Mouse (Mus musculus) E14TG2a.4 (cell line): ENCODE data around the gene Map7.

ENCODE experiments used
- H3K27me3 ChIP-seq: 2 replicates; pipeline ENCODE4 v1.6.1; 2014; ENCODE audit warnings: low read length, control low read depth; ENCODE audit not compliant: insufficient read depth
- H3K36me3 ChIP-seq: 2 replicates; pipeline ENCODE4 v1.6.1; 2014; ENCODE audit warnings: low read length, control low read depth; ENCODE audit not compliant: insufficient read depth
- H3K4me1 ChIP-seq: replicated peaks from 2 replicates; pipeline ENCODE4 v1.6.1; 2014; ENCODE audit warnings: low read depth, low read length, control low read depth
- H3K4me3 ChIP-seq: replicated peaks from 2 replicates; pipeline ENCODE4 v1.5.1; 2014; ENCODE audit warnings: mild to moderate bottlenecking, low read length
- H3K9me3 ChIP-seq: 2 replicates; pipeline ENCODE4 v1.6.1; 2014; ENCODE audit warnings: low read length, control low read depth
- CTCF ChIP-seq: conservative IDR thresholded peaks from 2 replicates; pipeline ENCODE4 v1.5.1; 2014; ENCODE audit warnings: low read length
- NANOG ChIP-seq: IDR thresholded peaks from 2 replicates; pipeline ENCODE4 v1.6.1; 2014; ENCODE audit warnings: borderline replicate concordance, low read length, mixed read lengths
- POU5F1 ChIP-seq: IDR thresholded peaks from 2 replicates; pipeline ENCODE4 v1.6.1; 2014; ENCODE audit warnings: low read length, borderline replicate concordance

Gene Map7

DNA sequence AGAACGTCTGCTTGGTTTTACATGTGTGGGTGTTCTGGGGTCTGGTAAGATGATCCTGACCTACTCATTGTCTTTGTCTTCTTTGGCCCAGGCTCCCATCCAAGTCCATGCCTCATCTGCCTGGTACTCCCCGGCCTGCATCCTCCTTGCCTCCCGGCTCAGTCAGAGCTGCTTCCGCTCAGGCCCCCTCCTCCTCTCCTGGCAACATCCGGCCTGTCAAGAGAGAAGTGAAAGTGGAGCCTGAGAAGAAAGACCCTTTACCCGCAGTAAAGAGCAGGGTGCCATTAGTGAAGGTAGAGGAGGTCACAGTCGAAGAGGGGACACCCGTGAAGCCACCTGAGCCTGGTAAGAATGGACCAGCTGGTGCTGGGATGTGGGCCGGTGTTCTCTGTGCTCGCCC, 118.8 kb downstream of the Map7 start:
- H3K27me3 ChIP-seq, result no peaks in the 10 kb centered on the region

DNA sequence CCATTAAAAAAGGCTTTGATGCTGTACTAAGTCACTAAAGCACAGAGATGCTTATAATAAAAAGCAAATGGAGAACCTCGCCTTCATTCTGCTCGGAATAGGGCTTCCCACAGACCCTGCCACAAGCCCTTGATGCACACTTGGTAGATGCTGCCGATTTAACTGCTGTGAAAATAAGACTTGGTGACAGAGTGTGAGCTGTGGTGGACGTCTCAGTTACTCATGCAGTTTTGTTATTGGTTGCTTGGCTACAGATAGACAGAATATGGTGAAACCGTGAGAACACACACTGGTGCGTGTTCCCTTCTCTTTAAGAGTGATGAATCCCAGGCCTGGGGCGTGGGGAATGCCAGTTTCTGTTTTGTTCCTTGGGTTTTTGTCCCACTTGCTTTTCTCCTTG, 120.7 kb downstream of the Map7 start:
- Histone ChIP-seq H3K27me3 (no peaks in the 10 kb centered on the region), H3K36me3 (peaks cover 69% of the 10 kb centered on the region), H3K4me3 (no peak overlapping the region), H3K9me3 (no peaks in the 10 kb centered on the region), H3K4me1 (peaks cover 39% of the 10 kb centered on the region)
- TF ChIP-seq NANOG (no peak), CTCF (no peak), POU5F1 (no peak)

More for the DNA sequence above, 118.8 kb downstream of the Map7 start:
- peaks cover 76% of the 10 kb centered on the region for H3K36me3 ChIP-seq
- no peak for TF ChIP-seq POU5F1
- TF ChIP-seq NANOG, result no peak
- no peak for TF ChIP-seq CTCF
- no peak overlapping the region for H3K4me3 ChIP-seq
- no peaks in the 10 kb centered on the region for H3K9me3 ChIP-seq
- H3K4me1 ChIP-seq, result peaks cover 21% of the 10 kb centered on the region

DNA sequence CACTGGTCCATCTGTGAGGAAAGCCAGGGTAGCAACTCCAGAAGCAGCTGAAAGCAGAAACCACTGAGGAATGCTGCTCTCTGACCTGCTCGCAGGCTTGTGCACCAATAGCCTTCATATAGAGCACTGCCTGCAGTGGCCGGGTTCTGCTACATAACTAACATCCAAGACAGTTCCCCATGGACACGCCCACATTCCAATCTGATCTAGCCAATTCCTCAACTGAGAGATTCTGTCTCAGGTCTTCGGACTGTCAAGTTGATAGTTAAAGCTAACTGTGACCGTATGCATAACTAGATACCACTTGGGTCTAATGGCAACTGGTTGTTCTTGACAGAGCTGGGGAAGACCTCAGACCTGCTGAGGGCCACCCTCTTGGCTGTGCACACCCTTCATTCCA, 124.1 kb downstream of the Map7 start:
- H3K4me1 ChIP-seq, result peaks cover 23% of the 10 kb centered on the region
- no peak overlapping the region for H3K4me3 ChIP-seq
- H3K9me3 ChIP-seq, result no peaks in the 10 kb centered on the region
- TF ChIP-seq NANOG (no peak), POU5F1 (no peak), CTCF (no peak)
- no peaks in the 10 kb centered on the region for H3K27me3 ChIP-seq
- H3K36me3 ChIP-seq, result peaks cover 80% of the 10 kb centered on the region

DNA sequence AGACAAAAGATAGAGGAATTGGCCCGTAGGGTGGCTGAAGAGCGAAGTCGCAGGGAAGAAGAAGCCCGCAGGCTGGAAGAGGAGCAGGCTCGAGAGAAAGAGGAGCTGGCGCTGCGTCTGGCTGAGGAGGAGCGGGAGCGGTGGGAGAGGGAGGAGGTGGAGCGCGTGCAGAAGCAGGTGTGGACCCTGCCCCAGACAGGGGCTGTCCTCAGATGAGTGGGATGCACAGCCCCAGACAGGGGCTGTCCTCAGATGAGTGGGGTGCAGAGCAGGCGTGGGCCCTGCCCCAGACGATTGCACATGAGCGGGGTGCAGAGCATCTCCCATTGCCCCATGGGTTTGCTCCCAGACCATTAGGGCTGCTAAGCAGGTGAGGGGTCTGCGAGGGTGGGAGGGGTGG, 125.0 kb downstream of the Map7 start:
- no peaks in the 10 kb centered on the region for H3K9me3 ChIP-seq
- TF ChIP-seq CTCF (no peak), POU5F1 (no peak), NANOG (no peak)
- H3K4me3 ChIP-seq, result peak overlapping the region; percentile 51
- peaks cover 81% of the 10 kb centered on the region for H3K36me3 ChIP-seq
- no peaks in the 10 kb centered on the region for H3K27me3 ChIP-seq
- H3K4me1 ChIP-seq, result peaks cover 23% of the 10 kb centered on the region

DNA sequence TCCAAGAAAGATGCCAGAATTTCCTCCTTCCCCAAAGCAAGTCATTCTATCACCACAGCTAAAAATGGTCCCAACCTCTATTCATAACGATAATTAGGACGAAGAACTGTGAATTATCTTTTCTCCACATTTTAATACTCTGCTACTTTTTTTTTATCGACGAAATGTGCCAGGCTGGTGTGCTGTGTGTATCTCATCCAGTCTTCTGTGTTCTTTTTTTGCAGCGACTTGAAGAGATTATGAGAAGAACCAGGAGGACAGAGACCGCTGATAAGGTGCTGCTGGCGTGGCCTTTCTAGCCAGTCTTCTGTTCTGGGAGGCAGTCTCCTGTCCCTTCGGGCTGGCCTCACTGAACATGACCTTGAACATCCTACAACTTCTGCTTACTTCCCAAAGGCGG, 125.8 kb downstream of the Map7 start:
- H3K27me3 ChIP-seq, result no peaks in the 10 kb centered on the region
- H3K9me3 ChIP-seq, result no peaks in the 10 kb centered on the region
- no peak for TF ChIP-seq CTCF
- no peak for TF ChIP-seq POU5F1
- no peak for TF ChIP-seq NANOG
- peaks cover 81% of the 10 kb centered on the region for H3K36me3 ChIP-seq
- no peak overlapping the region for H3K4me3 ChIP-seq
- H3K4me1 ChIP-seq, result peaks cover 23% of the 10 kb centered on the region

DNA sequence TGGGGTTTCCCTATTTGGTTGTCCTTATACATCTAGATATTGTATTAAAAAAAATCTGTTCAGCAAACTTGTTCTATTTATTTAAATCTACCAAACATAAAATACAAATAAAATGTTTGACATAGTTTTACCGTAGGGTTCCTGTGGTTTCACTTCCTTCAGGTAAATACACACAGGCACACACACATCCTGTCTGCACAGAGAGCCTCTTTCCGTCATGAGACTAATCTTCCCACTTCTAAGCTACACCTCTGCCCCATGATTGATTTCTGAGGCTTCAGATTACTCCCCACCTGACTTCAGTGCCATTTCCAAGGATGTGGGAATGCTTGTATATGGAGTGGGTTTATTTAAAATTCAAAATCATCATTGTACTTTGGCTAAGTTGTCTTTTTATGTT, 133.2 kb downstream of the Map7 start:
- TF ChIP-seq NANOG (no peak), POU5F1 (no peak), CTCF (no peak)
- no peaks in the 10 kb centered on the region for H3K27me3 ChIP-seq
- H3K9me3 ChIP-seq, result no peaks in the 10 kb centered on the region
- H3K36me3 ChIP-seq, result peaks cover 60% of the 10 kb centered on the region
- H3K4me1 ChIP-seq, result peaks cover 18% of the 10 kb centered on the region
- no peak overlapping the region for H3K4me3 ChIP-seq

DNA sequence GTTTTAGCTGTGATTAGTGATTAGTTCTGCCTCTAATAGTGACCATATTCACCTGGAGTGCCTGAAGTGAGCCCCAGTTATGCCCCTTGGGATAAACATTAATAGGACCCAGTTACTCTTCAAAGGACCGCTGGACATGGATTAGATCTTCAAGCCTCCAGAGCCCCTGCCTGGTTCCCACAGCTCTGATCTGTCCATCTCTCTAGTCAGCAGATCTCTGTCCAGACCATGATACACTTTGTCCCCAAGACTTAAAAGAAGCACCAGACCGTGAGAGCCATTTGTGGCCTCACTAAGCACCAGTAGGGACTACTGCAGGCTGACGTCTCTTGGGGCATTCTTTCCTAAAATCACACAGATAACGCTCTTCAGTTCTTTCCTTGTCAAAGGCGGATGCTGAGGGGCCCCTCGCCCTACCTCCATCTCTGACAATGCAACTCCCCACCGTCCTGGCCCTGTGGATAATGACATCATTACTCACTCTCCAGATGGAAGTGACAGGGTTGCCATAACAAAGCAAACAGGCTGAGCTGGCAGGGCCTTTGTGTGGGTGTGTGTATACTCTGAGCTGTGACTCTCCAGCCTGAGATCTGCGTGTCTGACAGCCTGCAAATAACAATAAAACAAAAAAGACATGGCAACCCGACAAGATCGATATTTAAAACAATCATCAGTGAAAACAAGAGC, 137.2 kb downstream of the Map7 start:
- H3K4me3 ChIP-seq, result no peak overlapping the region
- H3K4me1 ChIP-seq, result peaks cover 28% of the 10 kb centered on the region
- TF ChIP-seq POU5F1 (no peak), CTCF (no peak), NANOG (no peak)
- H3K27me3 ChIP-seq, result no peaks in the 10 kb centered on the region
- H3K36me3 ChIP-seq, result peaks cover 22% of the 10 kb centered on the region
- no peaks in the 10 kb centered on the region for H3K9me3 ChIP-seq

DNA sequence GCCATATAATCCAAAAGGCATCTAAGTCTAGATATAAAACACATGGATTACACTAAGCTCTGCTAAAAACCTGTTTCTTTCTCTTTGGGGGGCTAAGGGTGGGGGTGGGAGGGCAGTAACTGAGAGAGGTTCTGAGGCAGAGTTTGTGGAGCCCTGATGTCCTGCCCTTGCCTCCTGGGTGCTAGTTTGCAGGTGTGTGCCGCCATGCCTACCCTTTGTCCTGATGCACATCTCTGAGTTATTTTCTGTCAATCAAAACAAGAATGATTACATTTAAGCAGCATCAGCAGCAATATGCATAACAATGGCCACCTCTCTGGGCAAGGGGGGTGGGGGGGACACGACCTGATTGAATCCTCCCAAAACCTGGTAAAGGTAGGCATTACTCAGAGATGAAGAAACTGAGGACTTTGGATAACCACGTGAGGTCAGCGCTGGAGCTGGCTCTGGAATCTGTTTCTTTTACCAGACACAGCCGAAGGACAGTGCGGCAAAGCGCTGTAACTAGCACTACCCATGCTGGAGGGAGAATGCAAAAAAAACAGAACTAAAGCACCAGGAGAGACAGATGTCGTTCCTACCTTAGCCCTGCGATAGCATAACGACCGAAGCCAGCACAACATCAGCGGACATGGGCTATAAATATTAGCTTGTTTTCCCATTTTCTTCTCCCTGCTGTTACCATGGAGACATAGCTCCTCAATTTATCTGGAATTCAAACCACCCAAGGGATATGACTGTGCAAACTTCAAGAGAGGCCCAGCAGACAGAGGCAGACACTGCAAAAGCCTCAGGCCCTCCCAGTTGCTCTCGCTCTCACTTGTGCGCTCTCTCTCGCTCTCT, 137.9 kb downstream of the Map7 start:
- Histone ChIP-seq H3K4me1 (peaks cover 34% of the 10 kb centered on the region), H3K4me3 (peak overlapping the region; percentile 21), H3K9me3 (no peaks in the 10 kb centered on the region), H3K27me3 (no peaks in the 10 kb centered on the region), H3K36me3 (peaks cover 14% of the 10 kb centered on the region)
- TF ChIP-seq CTCF (no peak), POU5F1 (peak; percentile 87; the same call in 1 of the 2 replicates)

DNA sequence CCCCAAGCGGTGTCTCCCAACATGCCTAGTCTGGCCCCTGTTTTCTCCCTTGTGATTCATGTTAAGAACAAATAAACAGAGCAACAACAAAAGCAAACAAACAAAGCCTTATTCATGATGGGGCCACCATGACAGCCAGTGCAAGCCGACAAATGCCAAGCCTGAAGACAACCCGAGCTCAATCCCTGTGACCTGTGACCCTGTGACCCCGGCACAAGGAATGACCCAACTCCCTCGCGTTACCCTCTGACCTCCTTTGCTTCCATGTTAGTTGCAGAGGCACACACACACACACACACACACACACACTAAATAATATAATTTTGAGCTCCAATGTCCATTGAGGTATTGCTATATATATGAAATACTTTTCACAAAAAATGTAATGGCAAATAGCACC, 139.1 kb downstream of the Map7 start:
- Histone ChIP-seq H3K36me3 (peaks cover 3% of the 10 kb centered on the region; the same call in 1 of the 2 replicates), H3K4me1 (peaks cover 34% of the 10 kb centered on the region), H3K9me3 (no peaks in the 10 kb centered on the region), H3K27me3 (no peaks in the 10 kb centered on the region), H3K4me3 (no peak overlapping the region)
- TF ChIP-seq POU5F1, result no peak
- TF ChIP-seq CTCF, result no peak
- no peak for TF ChIP-seq NANOG
